In genomic region chr16:94075362-94076027, GRCm38 (mm10) we compare ENCODE assay signal across 9 mouse cellular contexts. TPM values are rescaled to one million over a fixed set of nuclear protein-coding genes. Genes with fewer than 3 reads are reported as not detected.
DNase-seq lines count a peak whose midpoint lies in the region; ATAC-seq and TF ChIP-seq lines count a peak whose summit lies in the region.
"Had no signal": no experiment of that assay in that cellular context is flagged by ENCODE, and none has a peak within 500 bp of the region (broad histone marks: within the 10 kb centered on the region; RNA-seq: fewer than 3 reads in every experiment).

No protein-coding gene starts in this region.

- H3K9ac ChIP-seq in heart, embryonic 12.5 days = no peak overlapping the region
- no peak overlapping the region for H3K9ac ChIP-seq in MEL (ENCODE audit: control insufficient read depth, low read depth, low read length, poor library complexity, severe bottlenecking)
- H3K9ac ChIP-seq in midbrain, postnatal 0 days (replicated peaks; ENCODE audit: low read length, poor library complexity, severe bottlenecking) = no peak overlapping the region
- H3K9ac ChIP-seq: midbrain, embryonic 12.5 days had no signal

- TF ChIP-seq POLR2A in MEL (IDR thresholded peaks at IDR 0.05; ENCODE audit: control insufficient read depth in 1 of 2, insufficient read depth in 1 of 2, low read depth in 1 of 2, low read length in 2 of 2, poor library complexity in 1 of 2) = no peak

- H3K27me3 ChIP-seq in heart, embryonic 12.5 days (replicated peaks) = peaks cover 62% of the 10 kb centered on the region
- H3K27me3 ChIP-seq in MEL (ENCODE audit: control insufficient read depth in 1 of 2, insufficient read depth in 2 of 2, low read length in 2 of 2) = no peaks in the 10 kb centered on the region
- H3K27me3 ChIP-seq in midbrain, postnatal 0 days (ENCODE audit: insufficient read depth, low read length) = peaks cover 58% of the 10 kb centered on the region

- H3K36me3 ChIP-seq in heart, embryonic 12.5 days = no peaks in the 10 kb centered on the region
- no peaks in the 10 kb centered on the region for H3K36me3 ChIP-seq in MEL (ENCODE audit: control insufficient read depth in 1 of 2, insufficient read depth in 2 of 2, low read length in 2 of 2)
- no peaks in the 10 kb centered on the region for H3K36me3 ChIP-seq in midbrain, postnatal 0 days (ENCODE audit: insufficient read depth, low read length)
- H3K36me3 ChIP-seq: midbrain, embryonic 12.5 days had no signal

- TF ChIP-seq RAD21 in MEL (IDR thresholded peaks at IDR 0.05; ENCODE audit: low read depth, low read length) = peak; percentile 31

- no peak overlapping the region for H3K27ac ChIP-seq in heart, embryonic 12.5 days (ENCODE audit: poor library complexity, severe bottlenecking)
- H3K27ac ChIP-seq in MEL (ENCODE audit: control insufficient read depth, low read depth, low read length) = no peak overlapping the region
- H3K27ac ChIP-seq in midbrain, postnatal 0 days (ENCODE audit: low read depth, low read length) = no peak overlapping the region
- H3K27ac ChIP-seq: midbrain, embryonic 12.5 days had no signal

- no peak overlapping the region for H3K4me2 ChIP-seq in heart, embryonic 12.5 days
- H3K4me2 ChIP-seq in midbrain, postnatal 0 days (ENCODE audit: low read depth, low read length, poor library complexity, severe bottlenecking) = no peak overlapping the region
- H3K4me2 ChIP-seq: midbrain, embryonic 12.5 days had no signal

- H3K4me1 ChIP-seq in heart, embryonic 12.5 days (replicated peaks) = peaks cover 13% of the 10 kb centered on the region
- no peaks in the 10 kb centered on the region for H3K4me1 ChIP-seq in MEL (ENCODE audit: control insufficient read depth in 1 of 2, insufficient read depth in 2 of 2, low read length in 2 of 2)
- no peaks in the 10 kb centered on the region for H3K4me1 ChIP-seq in midbrain, postnatal 0 days (ENCODE audit: insufficient read depth, low read length)

- WGBS in heart, embryonic 12.5 days = 38% methylated on average over 19 of the region's 19 CpGs
- 50% methylated on average over 19 of the region's 19 CpGs for whole genome bisulfite sequencing in midbrain, postnatal 0 days

- H3K9me3 ChIP-seq in heart, embryonic 12.5 days (replicated peaks) = no peaks in the 10 kb centered on the region
- H3K9me3 ChIP-seq in MEL (replicated peaks; ENCODE audit: insufficient read depth, low read length) = no peaks in the 10 kb centered on the region
- H3K9me3 ChIP-seq in midbrain, postnatal 0 days (ENCODE audit: low read length) = no peaks in the 10 kb centered on the region
- H3K9me3 ChIP-seq: midbrain, embryonic 12.5 days had no signal

- H3K4me3 ChIP-seq in heart, embryonic 12.5 days = no peak overlapping the region
- H3K4me3 ChIP-seq in MEL (ENCODE audit: control insufficient read depth in 1 of 2, insufficient read depth in 1 of 2, low read depth in 2 of 2, low read length in 2 of 2) = no peak overlapping the region
- no peak overlapping the region for H3K4me3 ChIP-seq in midbrain, postnatal 0 days (ENCODE audit: low read depth, low read length)
- H3K4me3 ChIP-seq: midbrain, embryonic 12.5 days had no signal

- TF ChIP-seq EP300 in MEL (IDR thresholded peaks at IDR 0.05; ENCODE audit: low read depth in 1 of 2, low read length in 2 of 2) = no peak

- peak; percentile 54 for DNase-seq in heart, postnatal 4 days
- DNase-seq in MEL (ENCODE audit: low read depth, low spot score) = peak; percentile 57
- peak; percentile 68 for DNase-seq in kidney, postnatal 10 days
- DNase-seq in midbrain, postnatal 0 days (ENCODE audit: low spot score) = no peak
- no peak for DNase-seq in cerebellum, adult 9-11 months
- DNase-seq in right cerebral cortex, postnatal 4 days = no peak
- DNase-seq in thymus, postnatal 36 days = no peak

- peak; percentile 28 to 51 (median 44); a peak in 4 of 6 replicates for TF ChIP-seq CTCF in MEL (IDR thresholded peaks at IDR 0.05 in 2 of 3, conservative IDR thresholded peaks at IDR 0.05 in 1 of 3; ENCODE audit: control insufficient read depth in 1 of 3, insufficient read depth in 1 of 3, low read depth in 2 of 3, low read length in 3 of 3, poor library complexity in 1 of 3, severe bottlenecking in 1 of 3)
- TF ChIP-seq CTCF in midbrain, postnatal 0 days (IDR thresholded peaks at IDR 0.05) = peak; percentile 36; the same call in 1 of the 2 replicates

- no peak for ATAC-seq in heart, embryonic 12.5 days (ENCODE audit: insufficient number of reproducible peaks, low FRiP score)
- ATAC-seq in midbrain, postnatal 0 days (ENCODE audit: low FRiP score) = no peak

- no peaks in the 10 kb centered on the region for H3K79me2 ChIP-seq in MEL (ENCODE audit: control insufficient read depth, insufficient read depth, low read length, poor library complexity)

TF ChIP-seq in MEL, 35 proteins besides CTCF, POLR2A, EP300 and RAD21:
- TF ChIP-seq BHLHE40 (IDR thresholded peaks at IDR 0.05; ENCODE audit: borderline replicate concordance, low read depth, low read length) (peak; percentile 45; the same call in 1 of the 2 replicates), UBTF (IDR thresholded peaks at IDR 0.05; ENCODE audit: borderline replicate concordance, insufficient read depth, low read depth, low read length) (no peak), ZNF384 (IDR thresholded peaks at IDR 0.05; ENCODE audit: low read depth, low read length) (no peak), MEF2A (IDR thresholded peaks at IDR 0.05; ENCODE audit: extremely low read depth, insufficient replicate concordance, low read depth, low read length, poor library complexity, severe bottlenecking) (no peak), ZC3H11A (IDR thresholded peaks at IDR 0.05; ENCODE audit: low read depth, low read length) (peak; percentile 26; the same call in 1 of the 2 replicates), SMC3 (IDR thresholded peaks at IDR 0.05; ENCODE audit: low read depth, low read length) (peak; percentile 49), POLR2AphosphoS5 (IDR thresholded peaks at IDR 0.05; ENCODE audit: borderline replicate concordance, low read depth, low read length) (no peak), RCOR1 (IDR thresholded peaks at IDR 0.05; ENCODE audit: low read depth, low read length) (no peak)
TF ChIP-seq in MEL: peak in this region for 3.

RNA-seq across cellular contexts. Expression of gene Sim2, which starts 9.2 kb away (rescaled TPM):
- total RNA-seq in heart, postnatal 4 days (2021) = not detected
- not detected in 2 replicates for polyA plus RNA-seq in heart, embryonic 12.5 days (2016; fragmentation: Nextera tagmentation; extraction: Ambion mirVana)
- total RNA-seq in MEL (2012; rRNA removed) = not detected in 2 replicates
- polyA plus RNA-seq in MEL (2012; ENCODE audit: insufficient read depth in 1 of 2, insufficient read length in 2 of 2, low read depth in 1 of 2, low replicate concordance in 2 of 2, missing spikeins in 1 of 2) = not detected
- not detected in 2 replicates for total RNA-seq in midbrain, postnatal 0 days (2014; rRNA removed)
- polyA plus RNA-seq in midbrain, postnatal 0 days (2015; fragmentation: Nextera tagmentation; extraction: Ambion mirVana) = 0.05 and 0.10 TPM in 2 replicates

Comparison
In these comparisons a context has a peak if more than half of its experiments do, and no peak if none do; other contexts are left out.
1. DNase-seq: peak in heart, postnatal 4 days (single experiment), MEL (single experiment) and kidney, postnatal 10 days (single experiment); none in midbrain, postnatal 0 days (single experiment), cerebellum, adult 9-11 months (single experiment), right cerebral cortex, postnatal 4 days (single experiment) and thymus, postnatal 36 days (0 of 2).